Mouse (Mus musculus) liver, embryonic 11.5 days (tissue): ENCODE measurements around the gene Fto. TPM values are rescaled to one million over a fixed set of nuclear protein-coding genes. Genes with fewer than 3 reads are reported as not detected.

Experiments used
- ATAC-seq: fragments of 200-750 bp; cut with Nextera tagmentation; replicated peaks from 2 replicates; pipeline ENCODE4 v1.8.0; 2017; ENCODE audit warnings: moderate number of reproducible peaks, mild to moderate bottlenecking, moderate TSS enrichment, moderate library complexity; ENCODE audit not compliant: low FRiP score
- DNase-seq: peaks from one replicate; pipeline ENCODE4 v3.0.0-alpha.2; 2017; ENCODE audit warnings: low spot score
- H3K27ac ChIP-seq: fragments of 300-500 bp; sonication (generic); 2 replicates; pipeline ENCODE4 v1.5.1; 2014; ENCODE audit warnings: mild to moderate bottlenecking, low read depth, low read length, control low read depth
- H3K27me3 ChIP-seq: fragments of 300-500 bp; sonication (generic); replicated peaks from 2 replicates; pipeline ENCODE4 v1.6.1; 2014; ENCODE audit warnings: low read length, mixed read lengths; ENCODE audit not compliant: control insufficient read depth, insufficient read depth
- H3K36me3 ChIP-seq: fragments of 300-500 bp; sonication (generic); 2 replicates; pipeline ENCODE4 v1.6.1; 2014; ENCODE audit warnings: mild to moderate bottlenecking, low read length, moderate library complexity, mixed read lengths; ENCODE audit not compliant: control insufficient read depth, insufficient read depth
- H3K4me1 ChIP-seq: fragments of 300-500 bp; sonication (generic); replicated peaks from 2 replicates; pipeline ENCODE4 v1.6.1; 2014; ENCODE audit warnings: low read length, mixed read lengths; ENCODE audit not compliant: control insufficient read depth, insufficient read depth
- H3K4me2 ChIP-seq: fragments of 300-500 bp; sonication (generic); 2 replicates; pipeline ENCODE4 v1.6.1; 2014; ENCODE audit warnings: mild to moderate bottlenecking, control low read depth, moderate library complexity
- H3K4me3 ChIP-seq: fragments of 300-500 bp; sonication (generic); 2 replicates; pipeline ENCODE4 v1.5.1; 2014; ENCODE audit warnings: low read depth, low read length, control low read depth
- H3K9ac ChIP-seq: fragments of 300-500 bp; sonication (generic); 2 replicates; pipeline ENCODE4 v1.6.1; 2014; ENCODE audit warnings: low read depth, low read length, control low read depth
- H3K9me3 ChIP-seq: fragments of 300-500 bp; sonication (generic); 2 replicates; pipeline ENCODE4 v1.6.1; 2016; ENCODE audit warnings: low read length, inconsistent platforms, mixed read lengths; ENCODE audit not compliant: control insufficient read depth
- WGBS: fragments of 180-500 bp; shearing (Covaris S2); extraction: QIAGEN DNeasy Blood & Tissue Kit; methylation state at CpG from one replicate; pipeline ENCODE4 v1.1.7; 2014; 5-methylcytosine and 5-hydroxymethylcytosine counted together
- polyA plus RNA-seq: library from polyadenylated mRNA; unstranded; fragments of >200 nt; fragmentation: Nextera tagmentation; extraction: Ambion mirVana; gene quantifications from 2 replicates; pipeline ENCODE4 v1.2.1, GENCODE M21; 2014

Gene Fto
- polyA plus RNA-seq, 1 experiment from 2014 or later = 56.1 TPM

DNA sequence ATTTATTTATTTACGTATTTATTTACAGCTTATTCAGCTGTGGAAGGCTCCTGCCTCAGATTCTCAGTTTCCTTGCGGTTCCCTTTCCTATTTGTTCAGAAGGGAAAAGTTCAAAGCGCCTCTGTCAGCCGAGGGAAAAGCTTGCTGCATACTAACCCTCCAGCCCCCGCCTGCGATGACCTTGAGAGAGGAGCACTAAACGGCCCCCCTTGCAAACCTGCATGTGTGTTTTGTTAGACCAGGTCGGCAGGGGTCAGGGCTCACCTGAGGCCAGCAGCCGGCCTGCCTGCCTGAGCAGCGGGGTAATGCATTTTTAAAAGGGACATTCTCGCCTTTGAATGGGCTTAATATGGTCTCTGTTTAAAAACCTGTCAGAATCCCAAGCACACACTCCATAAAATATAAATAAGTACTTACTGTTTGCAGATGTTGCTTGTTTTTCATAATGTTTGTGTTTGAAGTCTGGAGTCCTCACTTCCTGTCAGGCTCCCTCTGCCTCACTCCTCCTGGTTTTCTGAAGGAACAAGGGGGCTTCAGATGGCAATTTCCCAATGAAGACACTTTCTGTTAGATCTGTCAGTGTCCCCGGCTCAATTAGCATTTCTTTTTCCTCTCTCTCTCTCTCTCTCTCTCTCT is 400.5 kb downstream of the Fto start:
- no peak for ATAC-seq
- peak overlapping the region; percentile 38 for H3K9ac ChIP-seq
- peak; percentile 56 for DNase-seq

GRCm38 (mm10) chr8:91714733-91715132 is 401.4 kb downstream of the Fto start:
- WGBS = 80% methylated on average over 7 of the region's 7 CpGs
- Histone ChIP-seq H3K9me3 (no peaks in the 10 kb centered on the region), H3K4me3 (no peak overlapping the region), H3K27ac (no peak overlapping the region), H3K4me1 (peaks cover 12% of the 10 kb centered on the region), H3K27me3 (peaks cover 3% of the 10 kb centered on the region; the same call in 1 of the 2 replicates), H3K36me3 (no peaks in the 10 kb centered on the region), H3K4me2 (no peak overlapping the region), H3K9ac (no peak overlapping the region)
- ATAC-seq (no peak), DNase-seq (no peak)

More for the DNA sequence above, 400.5 kb downstream of the Fto start:
- no peak overlapping the region for H3K27ac ChIP-seq
- peaks cover 12% of the 10 kb centered on the region for H3K4me1 ChIP-seq
- no peaks in the 10 kb centered on the region for H3K9me3 ChIP-seq
- peak overlapping the region; percentile 42 for H3K4me3 ChIP-seq
- peaks cover 3% of the 10 kb centered on the region; the same call in 1 of the 2 replicates for H3K27me3 ChIP-seq
- peak overlapping the region; percentile 74 for H3K4me2 ChIP-seq
- 18% methylated on average over 12 of the region's 12 CpGs for WGBS
- H3K36me3 ChIP-seq = no peaks in the 10 kb centered on the region

GRCm38 (mm10) chr8:91715387-91716085 is 402.2 kb downstream of the Fto start:
- Histone ChIP-seq H3K9ac (no peak overlapping the region), H3K36me3 (no peaks in the 10 kb centered on the region), H3K9me3 (no peaks in the 10 kb centered on the region), H3K4me1 (peaks cover 12% of the 10 kb centered on the region), H3K27ac (no peak overlapping the region), H3K4me2 (no peak overlapping the region), H3K4me3 (no peak overlapping the region), H3K27me3 (0 out of 2 replicates have a peak, but pooled peaks cover 3% of the 10 kb centered on the region)
- ATAC-seq = no peak
- DNase-seq = no peak
- WGBS = 26% methylated on average over 8 of the region's 8 CpGs

Other genes with a start within 250 kb of the Fto start
- gene Rbl2, start 243.5 kb upstream of the Fto start, polyA plus RNA-seq = 14.6 and 17.7 TPM in 2 replicates
- gene Aktip, start 113.5 kb upstream of the Fto start, polyA plus RNA-seq = 19.3 and 20.0 TPM in 2 replicates
- gene Rpgrip1l, start 263 bp upstream of the Fto start, polyA plus RNA-seq = 6.5 and 6.8 TPM in 2 replicates